Mouse (Mus musculus): ENCODE data around the gene Dnaaf2. TPM values are rescaled to one million over a fixed set of nuclear protein-coding genes. Genes with fewer than 3 reads are reported as not detected.

The Dnaaf2 gene
- 1 to 10 TPM; 1.7 to 2.1 TPM for total RNA-seq (2021)
- long read RNA-seq, experiment 1, transcript Dnaaf2-201 (3 exons, 3,390 nt), result major isoform, 10 of 11 reads
- long read RNA-seq, experiment 1, partial matches to known transcripts, result 0 of 11 reads
- long read RNA-seq, experiment 1, other reads (novel, unspliced or antisense), result 1 of 11 reads
- long read RNA-seq, experiment 2, transcript Dnaaf2-201 (3 exons, 3,390 nt), result major isoform, 12 of 13 reads
- long read RNA-seq, experiment 2, partial matches to known transcripts, result 0 of 13 reads
- long read RNA-seq, experiment 2, other reads (novel, unspliced or antisense), result 1 of 13 reads

GRCm38 (mm10) chr12:69198164-69198535 lies at the start of gene Dnaaf2:
Gene Dnaaf2, minus strand, starts transcription at chr12:69198429.
- peak; percentile 90 for DNase-seq

- peak; percentile 86 for DNase-seq
Observed at GRCm38 (mm10) chr12:69241771-69242431, 43.7 kb upstream of the Dnaaf2 start.

GRCm38 (mm10) chr12:69241405-69241770 lies 43.2 kb upstream of the Dnaaf2 start:
- no peak for DNase-seq

GRCm38 (mm10) chr12:69240876-69241275 lies 42.6 kb upstream of the Dnaaf2 start, which contains the start of gene Klhdc1:
Gene Klhdc1, plus strand, starts transcription at chr12:69241176.
- no peak for DNase-seq

GRCm38 (mm10) chr12:69238284-69238683 lies 40.1 kb upstream of the Dnaaf2 start:
- no peak for DNase-seq

- no peak for DNase-seq
Observed at GRCm38 (mm10) chr12:69235782-69236181, 37.6 kb upstream of the Dnaaf2 start.

- peak; percentile 28 for DNase-seq
Observed at GRCm38 (mm10) chr12:69229251-69229650, 31.0 kb upstream of the Dnaaf2 start.

- peak; percentile 96 for DNase-seq
Observed at GRCm38 (mm10) chr12:69227776-69228466, 29.7 kb upstream of the Dnaaf2 start, which contains the start of gene Pole2. Gene Pole2, minus strand, starts transcription at chr12:69228195.

- DNase-seq, result no peak
Observed at GRCm38 (mm10) chr12:69220613-69221277, 22.5 kb upstream of the Dnaaf2 start.

- DNase-seq, result no peak
Observed at GRCm38 (mm10) chr12:69216587-69216986, 18.4 kb upstream of the Dnaaf2 start.

- DNase-seq, result peak; percentile 67
Observed at GRCm38 (mm10) chr12:69215000-69215785, 17.0 kb upstream of the Dnaaf2 start.

GRCm38 (mm10) chr12:69214393-69214792 lies 16.2 kb upstream of the Dnaaf2 start:
- no peak for DNase-seq

GRCm38 (mm10) chr12:69213186-69213777 lies 15.1 kb upstream of the Dnaaf2 start:
- no peak for DNase-seq

GRCm38 (mm10) chr12:69211057-69211456 lies 12.8 kb upstream of the Dnaaf2 start:
- DNase-seq, result no peak

GRCm38 (mm10) chr12:69210056-69210979 lies 12.1 kb upstream of the Dnaaf2 start:
- DNase-seq, result no peak

- no peak for DNase-seq
Observed at GRCm38 (mm10) chr12:69208520-69208919, 10.3 kb upstream of the Dnaaf2 start.

- no peak for DNase-seq
Observed at GRCm38 (mm10) chr12:69207926-69208325, 9.7 kb upstream of the Dnaaf2 start.

GRCm38 (mm10) chr12:69207396-69207795 lies 9.2 kb upstream of the Dnaaf2 start:
- DNase-seq, result no peak

GRCm38 (mm10) chr12:69204052-69204833 lies 6.0 kb upstream of the Dnaaf2 start, which contains the start of gene Gm49384:
Gene Gm49384, minus strand, starts transcription at chr12:69204267.
- DNase-seq, result no peak
